Mouse (Mus musculus) ES-E14 (cell line): Measurements from ENCODE around the gene Tesc.

ENCODE experiments used
- CHD2 ChIP-seq: IDR thresholded peaks from 2 replicates; pipeline ENCODE4 v1.6.1; 2014; ENCODE audit warnings: mild to moderate bottlenecking, low read depth, low read length, inconsistent platforms
- HCFC1 ChIP-seq: IDR thresholded peaks from 2 replicates; pipeline ENCODE4 v1.6.1; 2012; ENCODE audit warnings: low read length, inconsistent platforms, borderline replicate concordance; ENCODE audit not compliant: insufficient read depth
- MAFK ChIP-seq: IDR thresholded peaks from 2 replicates; pipeline ENCODE4 v1.6.1; 2014; ENCODE audit warnings: mild to moderate bottlenecking, low read depth, low read length, inconsistent platforms; ENCODE audit not compliant: insufficient read depth
- ZC3H11A ChIP-seq: IDR thresholded peaks from 2 replicates; pipeline ENCODE4 v1.6.1; 2012; ENCODE audit warnings: low read depth, mild to moderate bottlenecking, inconsistent platforms, low read length, borderline replicate concordance
- ZNF384 ChIP-seq: IDR thresholded peaks from 2 replicates; pipeline ENCODE4 v1.6.1; 2012; ENCODE audit warnings: low read depth, low read length, inconsistent platforms

DNA sequence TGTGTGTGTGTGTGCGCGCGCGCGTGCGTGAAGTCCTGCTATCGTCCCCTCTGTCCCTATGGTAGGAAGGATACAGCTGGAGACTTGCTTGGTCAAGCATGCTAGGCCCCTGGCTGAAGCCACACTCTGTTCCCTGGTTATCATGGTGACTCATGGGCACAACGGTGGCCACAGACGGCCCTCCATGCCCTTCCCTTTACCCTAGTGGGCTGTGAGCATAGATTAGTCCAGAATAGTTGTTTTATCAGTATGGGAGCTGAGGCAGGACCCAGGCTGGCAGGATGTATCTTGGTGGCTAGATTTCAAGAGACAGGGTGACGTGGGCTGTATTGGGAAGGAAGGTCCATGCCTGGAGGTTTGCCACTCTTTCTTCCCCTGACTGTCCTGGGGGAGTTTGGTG, 31.3 kb downstream of the Tesc start:
- TF ChIP-seq MAFK (no peak), ZNF384 (no peak), HCFC1 (no peak), CHD2 (no peak), ZC3H11A (no peak)
